Mouse (Mus musculus) embryo, embryonic 10 days (tissue): ENCODE measurements around the gene Chrna9.

ENCODE experiments used
- DNase-seq: peaks from one replicate; pipeline ENCODE4 v3.0.0-alpha.2; 2015; ENCODE audit warnings: low spot score

Gene Chrna9

DNA sequence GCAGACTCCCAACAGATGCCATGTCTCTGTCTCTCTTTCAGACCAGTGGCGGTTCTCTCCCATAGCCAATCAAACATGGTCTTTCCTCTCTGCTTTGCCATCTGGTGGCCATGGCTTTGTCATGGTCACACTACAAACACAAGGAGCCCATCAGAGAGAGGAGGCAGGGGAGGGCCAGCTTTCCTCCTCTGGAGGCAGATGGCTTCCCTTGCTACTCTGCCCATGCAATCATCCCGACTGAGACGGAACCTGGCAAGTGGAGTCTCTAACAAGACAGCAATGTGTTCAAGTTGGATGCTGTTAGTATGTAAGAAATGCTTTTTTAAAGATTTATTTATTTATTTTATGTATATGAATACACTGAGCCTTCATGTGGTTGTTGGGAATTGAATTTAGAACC, 14.8 kb upstream of the Chrna9 start:
- DNase-seq = no peak

GRCm38 (mm10) chr5:65920701-65921426, 13.9 kb upstream of the Chrna9 start:
- DNase-seq = no peak

DNA sequence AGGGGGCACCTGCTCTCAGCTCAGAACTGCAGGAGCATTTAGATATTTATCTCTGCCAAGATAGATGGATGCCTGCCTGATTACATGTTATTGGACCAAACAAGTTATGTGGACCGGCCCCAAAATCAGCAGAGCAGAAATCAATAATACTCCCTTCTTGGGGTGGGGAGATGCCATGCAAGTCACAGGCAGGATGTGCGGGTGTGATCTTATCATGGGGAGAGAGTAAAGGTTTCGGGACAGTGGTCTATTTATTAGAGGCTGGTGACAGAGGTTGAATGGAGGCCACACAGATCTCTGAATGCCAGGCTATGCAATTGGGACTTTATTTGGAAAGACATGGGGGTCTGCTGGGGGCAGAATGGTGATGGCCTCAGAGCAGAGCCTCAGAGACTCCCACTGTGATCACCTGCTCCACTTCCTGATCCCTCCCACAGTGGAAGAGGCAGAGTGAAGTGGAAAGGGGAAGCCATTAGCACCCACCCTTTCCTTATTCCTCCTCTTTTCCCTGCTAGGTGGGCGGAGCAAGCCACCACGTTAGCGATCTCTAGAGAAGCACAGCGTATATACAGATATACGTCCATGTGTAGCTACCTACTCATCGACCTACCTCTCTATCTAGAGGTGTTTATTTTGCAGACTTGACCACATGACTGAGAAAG, 13.1 kb upstream of the Chrna9 start:
- no peak for DNase-seq

- DNase-seq = no peak
Measured at GRCm38 (mm10) chr5:65926666-65927065, 8.1 kb upstream of the Chrna9 start.

DNA sequence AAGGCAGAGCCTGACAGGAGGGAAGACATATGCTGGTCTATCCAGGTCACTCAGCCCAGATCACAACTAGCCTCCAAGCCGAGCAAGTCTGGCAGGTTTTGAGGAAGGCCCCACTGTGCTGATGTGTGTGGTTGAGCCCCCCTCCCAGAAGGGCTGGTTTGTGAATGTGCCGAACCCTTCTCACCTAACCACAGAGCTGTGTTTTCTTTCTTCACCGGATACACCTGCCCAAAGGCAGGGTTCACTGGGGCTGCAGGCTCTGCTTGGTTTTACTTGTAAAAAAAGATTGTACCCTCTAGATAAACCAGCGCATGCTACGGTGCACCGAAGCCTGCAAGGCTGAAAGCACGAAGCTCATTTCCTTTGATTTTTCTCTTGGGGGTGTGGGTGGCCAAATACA, 5.6 kb upstream of the Chrna9 start:
- DNase-seq = no peak

DNA sequence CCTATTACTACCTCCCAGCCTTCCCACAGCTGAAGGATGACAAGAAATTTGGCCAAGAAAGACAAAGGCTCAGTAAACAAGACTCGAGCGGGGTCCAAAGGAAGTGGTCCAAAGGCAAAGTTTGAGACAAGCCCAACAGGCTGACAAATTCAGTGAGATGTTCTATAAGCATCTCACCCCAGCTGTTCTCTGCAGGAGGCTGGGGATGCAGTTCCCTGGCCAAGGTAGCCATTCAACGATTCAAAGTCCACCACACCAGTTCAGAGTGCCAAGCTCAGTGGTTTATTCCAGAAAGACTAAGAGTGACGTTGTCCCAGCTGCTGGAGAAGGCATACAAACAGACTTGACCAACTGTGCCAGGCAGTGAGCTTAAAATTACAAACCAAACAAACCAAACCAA, 4.5 kb upstream of the Chrna9 start:
- DNase-seq = no peak

DNA sequence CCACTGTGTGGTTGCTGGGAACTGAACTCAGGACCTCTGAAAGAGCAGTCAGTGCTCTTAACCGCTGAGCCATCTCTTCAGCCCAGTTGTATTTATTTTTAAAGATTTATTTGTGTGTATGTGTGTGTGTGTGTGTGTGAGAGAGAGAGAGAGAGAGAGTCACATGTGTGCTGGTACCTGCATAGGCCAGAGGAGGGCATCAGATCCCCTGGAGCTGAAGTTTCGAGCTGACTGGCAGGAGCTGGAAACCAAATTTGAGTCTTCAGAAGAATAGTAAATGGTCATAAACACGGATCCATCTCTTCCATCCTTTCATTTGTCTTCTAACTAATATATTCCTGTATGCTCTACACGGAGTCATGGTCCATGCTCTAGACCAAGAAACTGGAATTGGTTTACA, 1.5 kb upstream of the Chrna9 start:
- DNase-seq = no peak

- DNase-seq = no peak
Measured at GRCm38 (mm10) chr5:65933764-65934163, 957 bp upstream of the Chrna9 start.

- DNase-seq = no peak
Measured at GRCm38 (mm10) chr5:65937011-65937726, 2.4 kb downstream of the Chrna9 start.

- DNase-seq = peak; percentile 90
Measured at GRCm38 (mm10) chr5:65937998-65938715, 3.4 kb downstream of the Chrna9 start.

GRCm38 (mm10) chr5:65941145-65941544, 6.4 kb downstream of the Chrna9 start:
- no peak for DNase-seq

- no peak for DNase-seq
Measured at GRCm38 (mm10) chr5:65949822-65950221, 15.1 kb downstream of the Chrna9 start.

- DNase-seq = peak; percentile 86
Measured at GRCm38 (mm10) chr5:65950236-65950635, 15.5 kb downstream of the Chrna9 start.

GRCm38 (mm10) chr5:65950679-65951512, 16.2 kb downstream of the Chrna9 start:
- peak; percentile 63 for DNase-seq

- peak; percentile 39 for DNase-seq
Measured at GRCm38 (mm10) chr5:65951513-65951909, 16.8 kb downstream of the Chrna9 start.

DNA sequence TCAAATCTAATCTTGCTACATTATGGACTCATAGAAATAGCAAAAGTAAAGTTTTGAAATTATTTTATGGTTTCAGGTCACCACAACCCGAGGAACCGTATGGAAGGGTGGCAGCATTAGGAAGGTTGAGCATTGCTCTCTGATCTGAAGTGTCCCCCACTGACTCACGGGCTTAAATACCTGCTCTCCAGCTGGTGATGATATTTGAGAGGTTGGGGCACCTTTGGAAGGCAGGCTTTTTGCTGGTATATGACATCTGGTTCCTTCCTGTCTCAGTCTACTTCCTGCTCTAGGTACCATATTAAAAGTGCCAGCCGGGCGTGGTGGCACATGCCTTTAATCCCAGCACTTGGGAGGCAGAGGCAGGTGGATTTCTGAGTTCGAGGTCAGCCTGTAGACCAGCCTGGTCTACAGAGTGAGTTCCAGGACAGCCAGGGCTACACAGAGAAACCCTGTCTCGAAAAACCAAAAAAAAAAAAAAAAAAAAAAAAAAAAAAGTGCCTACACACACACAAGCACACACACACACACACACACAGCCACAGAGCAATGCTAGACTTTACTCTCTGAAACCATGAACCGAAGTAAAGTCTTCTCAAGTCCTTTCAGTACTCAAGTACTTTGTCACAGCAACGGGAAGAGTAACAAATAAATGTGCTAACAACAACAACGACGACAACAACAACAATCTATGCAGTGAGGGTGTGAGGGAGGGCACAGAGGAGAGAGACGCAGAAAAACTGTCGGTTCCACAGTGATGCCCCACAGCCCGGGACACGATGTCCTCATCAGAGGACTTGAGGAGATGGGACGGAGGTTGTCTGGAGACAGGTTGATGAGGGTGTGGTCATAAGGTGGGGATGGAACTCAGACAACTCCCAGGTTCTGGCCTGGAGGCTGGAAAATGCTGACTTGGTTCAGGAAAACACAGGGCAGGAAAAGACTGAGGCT, 19.7 kb downstream of the Chrna9 start:
- no peak for DNase-seq

- peak; percentile 88 for DNase-seq
Measured at GRCm38 (mm10) chr5:65955343-65956143, 20.8 kb downstream of the Chrna9 start.

DNA sequence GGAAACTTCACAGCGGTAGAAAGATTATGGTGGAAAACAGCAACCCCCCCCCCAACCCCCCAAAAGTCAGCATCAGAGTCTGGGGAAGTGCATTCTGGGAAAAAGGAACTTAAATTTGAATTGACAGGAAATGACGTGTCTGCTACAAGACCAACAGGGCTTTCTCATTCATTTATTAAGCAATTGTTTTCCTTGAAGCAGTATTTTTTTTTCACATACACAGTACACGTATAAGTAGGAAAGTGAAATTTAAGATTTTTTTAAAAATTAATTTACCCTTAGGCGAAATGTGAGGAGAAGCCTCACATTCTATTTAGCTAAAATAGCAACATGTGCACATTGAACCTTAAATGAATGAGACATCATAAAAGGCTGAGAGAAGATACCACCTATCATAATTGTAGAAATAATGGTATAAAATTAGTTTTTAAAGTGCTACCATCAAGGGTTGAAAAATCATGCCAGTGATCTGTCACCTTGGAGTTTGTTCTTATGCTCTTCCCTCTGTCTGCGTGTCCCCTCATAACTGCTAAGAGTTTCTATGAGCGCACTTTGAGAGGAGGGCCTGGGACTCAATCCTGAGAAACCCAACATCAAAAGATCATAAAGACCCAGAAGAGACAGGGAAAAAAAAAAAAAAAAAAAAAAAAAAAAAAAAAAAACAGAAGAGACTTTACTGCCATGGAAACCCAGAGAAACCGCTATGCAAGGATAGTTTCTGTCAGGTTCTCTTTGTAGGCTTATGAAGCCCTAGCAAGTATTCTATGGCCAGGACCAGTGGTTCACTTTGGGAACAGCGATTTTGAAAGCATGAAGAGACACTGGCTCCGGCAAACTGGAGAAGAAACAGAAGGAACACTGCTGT, 21.7 kb downstream of the Chrna9 start:
- peak; percentile 22 for DNase-seq

- peak; percentile 68 for DNase-seq
Measured at GRCm38 (mm10) chr5:65958597-65958996, 23.9 kb downstream of the Chrna9 start.
